Comparison of ENCODE assay signal across 23 mouse cellular contexts in genomic region chr9:40293286-40293685, GRCm38 (mm10). TPM values are rescaled to one million over a fixed set of nuclear protein-coding genes. Genes with fewer than 3 reads are reported as not detected.
DNase-seq lines count a peak whose midpoint lies in the region; ATAC-seq and TF ChIP-seq lines count a peak whose summit lies in the region.
"Had no signal": no experiment of that assay in that cellular context is flagged by ENCODE, and none has a peak within 500 bp of the region (broad histone marks: within the 10 kb centered on the region; RNA-seq: fewer than 3 reads in every experiment).

No protein-coding gene starts in this region.

- TF ChIP-seq CTCF in heart, adult 2 months (IDR thresholded peaks at IDR 0.05): no peak

- TF ChIP-seq EP300 in heart, adult 2 months (IDR thresholded peaks at IDR 0.05; ENCODE audit: insufficient read depth, low read depth, low read length): no peak

- H3K27me3 ChIP-seq in forebrain, embryonic 15.5 days: no peaks in the 10 kb centered on the region
- no peaks in the 10 kb centered on the region for H3K27me3 ChIP-seq in forebrain, embryonic 11.5 days (ENCODE audit: control insufficient read depth, insufficient read depth, low read length)
- no peaks in the 10 kb centered on the region for H3K27me3 ChIP-seq in heart, embryonic 15.5 days
- no peaks in the 10 kb centered on the region for H3K27me3 ChIP-seq in heart, adult 2 months (ENCODE audit: control insufficient read depth, insufficient read depth, low read length)
- H3K27me3 ChIP-seq in neural tube, embryonic 13.5 days: no peaks in the 10 kb centered on the region
- no peaks in the 10 kb centered on the region for H3K27me3 ChIP-seq in neural tube, embryonic 15.5 days (replicated peaks)
- no peaks in the 10 kb centered on the region for H3K27me3 ChIP-seq in myocyte (ENCODE audit: control insufficient read depth, insufficient read depth, insufficient read length)
- H3K27me3 ChIP-seq: CH12.LX; embryonic facial prominence, embryonic 15.5 days; Patski had no signal

- no peak overlapping the region for H3ac ChIP-seq in myocyte (ENCODE audit: control insufficient read depth, insufficient read length)

- H3K27ac ChIP-seq in forebrain, embryonic 15.5 days (replicated peaks): no peak overlapping the region
- H3K27ac ChIP-seq in forebrain, embryonic 11.5 days (ENCODE audit: low read depth, low read length): no peak overlapping the region
- H3K27ac ChIP-seq in heart, embryonic 15.5 days: no peak overlapping the region
- no peak overlapping the region for H3K27ac ChIP-seq in heart, adult 2 months
- H3K27ac ChIP-seq in neural tube, embryonic 13.5 days (replicated peaks): no peak overlapping the region
- H3K27ac ChIP-seq in neural tube, embryonic 15.5 days (replicated peaks): no peak overlapping the region
- H3K27ac ChIP-seq: embryonic facial prominence, embryonic 15.5 days; gastrocnemius, adult 2 months; heart, embryonic 10.5 days; hindbrain, embryonic 10.5 days; hindbrain, embryonic 14.5 days had no signal

- 96% methylated on average over 8 of the region's 8 CpGs for WGBS in forebrain, embryonic 15.5 days
- 90% methylated on average over 8 of the region's 8 CpGs for WGBS in forebrain, embryonic 11.5 days
- 83% methylated on average over 8 of the region's 8 CpGs for WGBS in heart, embryonic 15.5 days
- WGBS in heart, adult 2 months: 91% methylated on average over 8 of the region's 8 CpGs
- WGBS in neural tube, embryonic 13.5 days: 96% methylated on average over 8 of the region's 8 CpGs
- 96% methylated on average over 8 of the region's 8 CpGs for WGBS in neural tube, embryonic 15.5 days

- no peak for DNase-seq in forebrain, embryonic 11.5 days (ENCODE audit: low spot score)
- no peak for DNase-seq in heart, adult 2 months
- DNase-seq: adrenal gland, postnatal 36 days; cerebellum, adult 8-10 months; embryo, embryonic 11 days; gastrocnemius, adult 2 months; gastrocnemius, postnatal 25 days had no signal

- no peaks in the 10 kb centered on the region for H3K9me3 ChIP-seq in forebrain, embryonic 15.5 days
- H3K9me3 ChIP-seq in forebrain, embryonic 11.5 days (ENCODE audit: control insufficient read depth, low read length): no peaks in the 10 kb centered on the region
- no peaks in the 10 kb centered on the region for H3K9me3 ChIP-seq in heart, embryonic 15.5 days (replicated peaks)
- no peaks in the 10 kb centered on the region for H3K9me3 ChIP-seq in neural tube, embryonic 13.5 days
- H3K9me3 ChIP-seq in neural tube, embryonic 15.5 days (replicated peaks): no peaks in the 10 kb centered on the region
- H3K9me3 ChIP-seq: embryonic facial prominence, embryonic 15.5 days; heart, embryonic 10.5 days; hindbrain, embryonic 10.5 days had no signal

- intact Hi-C loops in heart, adult 2 months (cut with DNase I): no loop called here

- no peak for TF ChIP-seq POLR2A in heart, adult 2 months (IDR thresholded peaks at IDR 0.05; ENCODE audit: insufficient read depth, low read depth, low read length)
- TF ChIP-seq POLR2A in myocyte (IDR thresholded peaks at IDR 0.05; ENCODE audit: insufficient read length, low read depth): no peak

- H3K4me3 ChIP-seq in forebrain, embryonic 15.5 days: no peak overlapping the region
- no peak overlapping the region for H3K4me3 ChIP-seq in forebrain, embryonic 11.5 days (ENCODE audit: low read depth, low read length)
- no peak overlapping the region for H3K4me3 ChIP-seq in heart, embryonic 15.5 days
- H3K4me3 ChIP-seq in heart, adult 2 months: no peak overlapping the region
- no peak overlapping the region for H3K4me3 ChIP-seq in neural tube, embryonic 13.5 days
- no peak overlapping the region for H3K4me3 ChIP-seq in neural tube, embryonic 15.5 days (replicated peaks)
- H3K4me3 ChIP-seq in myocyte: no peak overlapping the region
- H3K4me3 ChIP-seq: embryonic facial prominence, embryonic 15.5 days; erythroblast, embryonic 14.5 days; gastrocnemius, adult 2 months; heart, embryonic 10.5 days; hindbrain, embryonic 10.5 days had no signal

- H3K36me3 ChIP-seq in forebrain, embryonic 15.5 days: peaks cover 49% of the 10 kb centered on the region
- no peaks in the 10 kb centered on the region for H3K36me3 ChIP-seq in forebrain, embryonic 11.5 days (ENCODE audit: control insufficient read depth, insufficient read depth, low read length)
- peaks cover 19% of the 10 kb centered on the region; the same call in 1 of the 2 replicates for H3K36me3 ChIP-seq in heart, embryonic 15.5 days
- peaks cover 5% of the 10 kb centered on the region for H3K36me3 ChIP-seq in heart, adult 2 months (ENCODE audit: control insufficient read depth, insufficient read depth, low read length)
- peaks cover 80% of the 10 kb centered on the region for H3K36me3 ChIP-seq in neural tube, embryonic 13.5 days
- H3K36me3 ChIP-seq in neural tube, embryonic 15.5 days: peaks cover 82% of the 10 kb centered on the region
- peaks cover 25% of the 10 kb centered on the region for H3K36me3 ChIP-seq in myocyte (ENCODE audit: control insufficient read depth, insufficient read depth)

- no peak overlapping the region for H3K4me2 ChIP-seq in forebrain, embryonic 15.5 days (replicated peaks)
- no peak overlapping the region for H3K4me2 ChIP-seq in forebrain, embryonic 11.5 days (ENCODE audit: low read depth, low read length, severe bottlenecking)
- no peak overlapping the region for H3K4me2 ChIP-seq in heart, embryonic 15.5 days
- no peak overlapping the region for H3K4me2 ChIP-seq in neural tube, embryonic 13.5 days
- no peak overlapping the region for H3K4me2 ChIP-seq in neural tube, embryonic 15.5 days
- no peak overlapping the region for H3K4me2 ChIP-seq in myocyte (ENCODE audit: low read depth)
- H3K4me2 ChIP-seq: embryonic facial prominence, embryonic 15.5 days; hindbrain, embryonic 14.5 days had no signal

- H3K4me1 ChIP-seq in forebrain, embryonic 15.5 days: no peaks in the 10 kb centered on the region
- H3K4me1 ChIP-seq in forebrain, embryonic 11.5 days (replicated peaks; ENCODE audit: control insufficient read depth, insufficient read depth, low read length): no peaks in the 10 kb centered on the region
- H3K4me1 ChIP-seq in heart, embryonic 15.5 days (replicated peaks): no peaks in the 10 kb centered on the region
- no peaks in the 10 kb centered on the region for H3K4me1 ChIP-seq in heart, adult 2 months (ENCODE audit: control insufficient read depth, insufficient read depth, low read length)
- no peaks in the 10 kb centered on the region for H3K4me1 ChIP-seq in neural tube, embryonic 13.5 days (replicated peaks)
- no peaks in the 10 kb centered on the region for H3K4me1 ChIP-seq in neural tube, embryonic 15.5 days
- H3K4me1 ChIP-seq: embryonic facial prominence, embryonic 15.5 days; heart, embryonic 10.5 days; hindbrain, embryonic 10.5 days had no signal

- no peaks in the 10 kb centered on the region for H3K79me2 ChIP-seq in heart, adult 2 months (replicated peaks; ENCODE audit: control insufficient read depth, insufficient read depth, low read length)
- no peaks in the 10 kb centered on the region for H3K79me2 ChIP-seq in myocyte (ENCODE audit: control insufficient read depth, insufficient read depth)

- ATAC-seq in forebrain, embryonic 15.5 days (replicated peaks): 0 out of 2 replicates have a peak, but pooled peaks have one; percentile 12
- ATAC-seq in forebrain, embryonic 11.5 days (replicated peaks; ENCODE audit: low FRiP score): no peak
- ATAC-seq in heart, embryonic 15.5 days (replicated peaks; ENCODE audit: insufficient number of reproducible peaks, insufficient read depth, low FRiP score, low read depth): 0 out of 2 replicates have a peak, but pooled peaks have one; percentile 43
- ATAC-seq in neural tube, embryonic 13.5 days (ENCODE audit: low read depth): 0 out of 2 replicates have a peak, but pooled peaks have one; percentile 41
- no peak for ATAC-seq in neural tube, embryonic 15.5 days (ENCODE audit: low FRiP score)
- ATAC-seq: activated CD4-positive, CD25-positive, alpha-beta regulatory T cell, adult 4 months; inflammation-experienced regulatory T-cells, adult 6 months; intestine, postnatal 0 days; Patski had no signal

- H3K9ac ChIP-seq in forebrain, embryonic 15.5 days (replicated peaks): no peak overlapping the region
- H3K9ac ChIP-seq in forebrain, embryonic 11.5 days (ENCODE audit: low read length): no peak overlapping the region
- no peak overlapping the region for H3K9ac ChIP-seq in heart, embryonic 15.5 days
- H3K9ac ChIP-seq in heart, adult 2 months (ENCODE audit: low read depth, low read length): no peak overlapping the region
- no peak overlapping the region for H3K9ac ChIP-seq in neural tube, embryonic 13.5 days
- H3K9ac ChIP-seq in neural tube, embryonic 15.5 days (replicated peaks): no peak overlapping the region
- H3K9ac ChIP-seq: embryonic facial prominence, embryonic 15.5 days; hindbrain, embryonic 14.5 days had no signal

TF ChIP-seq in myocyte, 11 proteins besides CTCF, POLR2A, EP300 and RAD21:
- TF ChIP-seq MYOD1 (IDR thresholded peaks at IDR 0.05; ENCODE audit: control insufficient read depth in 1 of 3, insufficient read length in 2 of 3, low read depth in 2 of 3) (no peak), POLR2AphosphoS2 (IDR thresholded peaks at IDR 0.05; ENCODE audit: insufficient read length, low read depth) (peak; percentile 22)

RNA-seq across cellular contexts. Expression of gene Scn3b, which starts 24.3 kb away (rescaled TPM):
- 89.7 and 90.5 TPM in 2 replicates for polyA plus RNA-seq in forebrain, embryonic 15.5 days (2015; fragmentation: Nextera tagmentation; extraction: Ambion mirVana)
- 9.7 and 10.9 TPM in 2 replicates for polyA plus RNA-seq in forebrain, embryonic 11.5 days (2014; fragmentation: Nextera tagmentation; extraction: Ambion mirVana)
- 1.5 and 5.2 TPM in 2 replicates for polyA plus RNA-seq in heart, embryonic 15.5 days (2015; fragmentation: Nextera tagmentation; extraction: Ambion mirVana)
- 1 to 10 TPM in 1 of 2 experiments, under 1 TPM in 1; 0.70 to 2.0 TPM for total RNA-seq in heart, adult 2 months (2021)
- polyA plus RNA-seq in heart, adult 2 months (2012; rRNA removed): 0.91 and 0.96 TPM in 2 replicates
- polyA plus RNA-seq in neural tube, embryonic 13.5 days (2015; fragmentation: Nextera tagmentation; extraction: Ambion mirVana): 115 and 121 TPM in 2 replicates
- 121 and 137 TPM in 2 replicates for polyA plus RNA-seq in neural tube, embryonic 15.5 days (2015; fragmentation: Nextera tagmentation; extraction: Ambion mirVana)
- polyA plus RNA-seq in myocyte (2012; fragmentation: generic; extraction: Trizol): 0.38 TPM
- total RNA-seq: granulocyte monocyte progenitor cell, adult 5-6 weeks had no signal
- polyA plus RNA-seq: activated CD4-positive, CD25-positive, alpha-beta regulatory T cell, adult 4 months; erythroblast, embryonic 14.5 days; inflammation-experienced regulatory T-cells, adult 6 months had no signal

Comparison
In these comparisons a context has a peak if more than half of its experiments do, and no peak if none do; other contexts are left out.
1. ATAC-seq: peak in forebrain, embryonic 15.5 days (single experiment), heart, embryonic 15.5 days (single experiment) and neural tube, embryonic 13.5 days (single experiment); none in forebrain, embryonic 11.5 days (single experiment) and neural tube, embryonic 15.5 days (single experiment).